Mouse (Mus musculus) MEL (cell line): Measurements from ENCODE around the gene Nlk.

ENCODE experiments used
- MAFK ChIP-seq: IDR thresholded peaks from 2 replicates; pipeline ENCODE4 v1.6.1; 2011; ENCODE audit warnings: low read depth, mild to moderate bottlenecking, low read length, improper control_type of control experiment, borderline replicate concordance
- MAZ ChIP-seq: IDR thresholded peaks from 2 replicates; pipeline ENCODE4 v1.6.1; 2012; ENCODE audit warnings: low read depth, mild to moderate bottlenecking, inconsistent platforms, low read length, improper control_type of control experiment
- TAL1 ChIP-seq: IDR thresholded peaks from 2 replicates; pipeline ENCODE4 v1.6.1; 2012; ENCODE audit warnings: mild to moderate bottlenecking, inconsistent platforms, low read length, moderate library complexity, mixed read lengths
- ZC3H11A ChIP-seq: IDR thresholded peaks from 2 replicates; pipeline ENCODE4 v1.6.1; 2012; ENCODE audit warnings: low read depth, mild to moderate bottlenecking, inconsistent platforms, low read length, improper control_type of control experiment

- TF ChIP-seq MAZ (no peak), TAL1 (no peak), ZC3H11A (no peak), MAFK (no peak)
Observed at GRCm38 (mm10) chr11:78544449-78545111, 152.6 kb downstream of the Nlk start.
